Mouse (Mus musculus): Measurements from ENCODE around the gene Flnb.

The Flnb gene

GRCm38 (mm10) chr14:7826151-7826937 lies 8.6 kb downstream of the Flnb start:
- no peak for DNase-seq (ENCODE audit: low spot score)

- no peak for DNase-seq (ENCODE audit: low spot score)
Measured at GRCm38 (mm10) chr14:7829181-7829580, 11.4 kb downstream of the Flnb start.

- no peak for DNase-seq (ENCODE audit: low spot score)
Measured at GRCm38 (mm10) chr14:7831770-7832439, 14.1 kb downstream of the Flnb start.

GRCm38 (mm10) chr14:7832440-7832783 lies 14.7 kb downstream of the Flnb start:
- no peak for DNase-seq (ENCODE audit: low spot score)

GRCm38 (mm10) chr14:7833458-7833857 lies 15.7 kb downstream of the Flnb start:
- DNase-seq (ENCODE audit: low spot score), result no peak

- no peak for DNase-seq (ENCODE audit: low spot score)
Measured at GRCm38 (mm10) chr14:7838564-7839089, 20.9 kb downstream of the Flnb start.

- DNase-seq (ENCODE audit: low spot score), result no peak
Measured at GRCm38 (mm10) chr14:7839950-7840514, 22.3 kb downstream of the Flnb start.

GRCm38 (mm10) chr14:7842631-7843332 lies 25.0 kb downstream of the Flnb start:
- no peak for DNase-seq (ENCODE audit: low spot score)

- no peak for DNase-seq (ENCODE audit: low spot score)
Measured at GRCm38 (mm10) chr14:7846696-7847095, 28.9 kb downstream of the Flnb start.

GRCm38 (mm10) chr14:7847746-7848232 lies 30.0 kb downstream of the Flnb start:
- DNase-seq (ENCODE audit: low spot score), result no peak

- no peak for DNase-seq (ENCODE audit: low spot score)
Measured at GRCm38 (mm10) chr14:7850913-7851312, 33.2 kb downstream of the Flnb start.

GRCm38 (mm10) chr14:7851543-7852065 lies 33.8 kb downstream of the Flnb start:
- no peak for DNase-seq (ENCODE audit: low spot score)

- DNase-seq (ENCODE audit: low spot score), result no peak
Measured at GRCm38 (mm10) chr14:7853691-7854090, 35.9 kb downstream of the Flnb start.

GRCm38 (mm10) chr14:7854366-7854765 lies 36.6 kb downstream of the Flnb start:
- no peak for DNase-seq (ENCODE audit: low spot score)

GRCm38 (mm10) chr14:7855101-7855500 lies 37.3 kb downstream of the Flnb start:
- no peak for DNase-seq (ENCODE audit: low spot score)

GRCm38 (mm10) chr14:7855501-7855900 lies 37.7 kb downstream of the Flnb start:
- DNase-seq (ENCODE audit: low spot score), result no peak

GRCm38 (mm10) chr14:7856348-7856747 lies 38.6 kb downstream of the Flnb start:
- no peak for DNase-seq (ENCODE audit: low spot score)

GRCm38 (mm10) chr14:7857835-7858234 lies 40.1 kb downstream of the Flnb start:
- no peak for DNase-seq (ENCODE audit: low spot score)

- DNase-seq (ENCODE audit: low spot score), result no peak
Measured at GRCm38 (mm10) chr14:7858430-7858829, 40.7 kb downstream of the Flnb start.

GRCm38 (mm10) chr14:7860525-7861154 lies 42.9 kb downstream of the Flnb start:
- no peak for DNase-seq (ENCODE audit: low spot score)

- DNase-seq (ENCODE audit: low spot score), result no peak
Measured at GRCm38 (mm10) chr14:7861275-7861674, 43.5 kb downstream of the Flnb start.

- DNase-seq (ENCODE audit: low spot score), result no peak
Measured at GRCm38 (mm10) chr14:7862226-7862625, 44.5 kb downstream of the Flnb start.
